Mouse (Mus musculus): Measurements from ENCODE around the gene 4932429P05Rik. TPM values are rescaled to one million over a fixed set of nuclear protein-coding genes. Genes with fewer than 3 reads are reported as not detected.

4932429P05Rik gene
- not detected in 2 replicates for polyA plus RNA-seq (2015; fragmentation: Nextera tagmentation; extraction: Ambion mirVana)

- Histone ChIP-seq H3K4me2 (no peak within 1 kb of the TSS), H3K4me3 (no peak within 1 kb of the TSS), H3K9ac (no peak within 1 kb of the TSS), H3K36me3 (no peaks in the 10 kb centered on the region), H3K4me1 (replicated peaks) (no peaks in the 10 kb centered on the region), H3K9me3 (no peaks in the 10 kb centered on the region), H3K27me3 (no peaks in the 10 kb centered on the region), H3K27ac (no peak within 1 kb of the TSS)
- ATAC-seq (ENCODE audit: low FRiP score) = no peak
Measured at GRCm38 (mm10) chrX:89751968-89752367, at the start of gene 4932429P05Rik. TSS of gene 4932429P05Rik (plus strand) at chrX:89752268.

Other genes with a start within 250 kb of the 4932429P05Rik start
- gene 4930415L06Rik, start 180.6 kb downstream of the 4932429P05Rik start, polyA plus RNA-seq (2015; fragmentation: Nextera tagmentation; extraction: Ambion mirVana) = not detected in 2 replicates